Mouse (Mus musculus) intestine, embryonic 16.5 days (tissue): ENCODE measurements around the gene Ntn3. TPM values are rescaled to one million over a fixed set of nuclear protein-coding genes. Genes with fewer than 3 reads are reported as not detected.

ENCODE experiments used
- ATAC-seq: fragments of 200-750 bp; cut with Nextera tagmentation; 2 replicates; pipeline ENCODE4 v1.8.0; 2017; ENCODE audit warnings: moderate TSS enrichment, moderate library complexity
- H3K27ac ChIP-seq: fragments of 300-500 bp; sonication (generic); 2 replicates; pipeline ENCODE4 v1.5.1; 2014; ENCODE audit warnings: mild to moderate bottlenecking, low read length
- H3K27me3 ChIP-seq: fragments of 300-500 bp; sonication (generic); replicated peaks from 2 replicates; pipeline ENCODE4 v1.6.1; 2014; ENCODE audit warnings: low read length, control low read depth, mixed read lengths; ENCODE audit not compliant: control insufficient read depth, insufficient read depth
- H3K36me3 ChIP-seq: fragments of 300-500 bp; sonication (generic); 2 replicates; pipeline ENCODE4 v1.6.1; 2014; ENCODE audit warnings: low read length, control low read depth; ENCODE audit not compliant: control insufficient read depth, insufficient read depth
- H3K4me1 ChIP-seq: fragments of 300-500 bp; sonication (generic); 2 replicates; pipeline ENCODE4 v1.6.1; 2014; ENCODE audit warnings: low read length, control low read depth, mixed read lengths; ENCODE audit not compliant: control insufficient read depth, insufficient read depth
- H3K4me2 ChIP-seq: fragments of 300-500 bp; sonication (generic); 2 replicates; pipeline ENCODE4 v1.6.1; 2014; ENCODE audit warnings: low read depth, low read length, control low read depth
- H3K4me3 ChIP-seq: fragments of 300-500 bp; sonication (generic); 2 replicates; pipeline ENCODE4 v1.5.1; 2014; ENCODE audit warnings: mild to moderate bottlenecking, low read length
- H3K9ac ChIP-seq: fragments of 300-500 bp; sonication (generic); 2 replicates; pipeline ENCODE4 v1.6.1; 2014; ENCODE audit warnings: low read depth, low read length
- H3K9me3 ChIP-seq: fragments of 300-500 bp; sonication (generic); 2 replicates; pipeline ENCODE4 v1.6.1; 2016; ENCODE audit warnings: low read length, control low read depth; ENCODE audit not compliant: control insufficient read depth
- WGBS: fragments of 180-500 bp; shearing (Covaris S2); extraction: QIAGEN DNeasy Blood & Tissue Kit; methylation state at CpG from one replicate; pipeline ENCODE4 v1.1.7; 2014; 5-methylcytosine and 5-hydroxymethylcytosine counted together
- polyA plus RNA-seq: library from polyadenylated mRNA; unstranded; fragments of >200 nt; fragmentation: Nextera tagmentation; extraction: Ambion mirVana; gene quantifications from 2 replicates; pipeline ENCODE4 v1.2.1, GENCODE M21; 2015

Ntn3 gene
- polyA plus RNA-seq, 1 experiment from 2014 or later = 3.1 TPM

DNA sequence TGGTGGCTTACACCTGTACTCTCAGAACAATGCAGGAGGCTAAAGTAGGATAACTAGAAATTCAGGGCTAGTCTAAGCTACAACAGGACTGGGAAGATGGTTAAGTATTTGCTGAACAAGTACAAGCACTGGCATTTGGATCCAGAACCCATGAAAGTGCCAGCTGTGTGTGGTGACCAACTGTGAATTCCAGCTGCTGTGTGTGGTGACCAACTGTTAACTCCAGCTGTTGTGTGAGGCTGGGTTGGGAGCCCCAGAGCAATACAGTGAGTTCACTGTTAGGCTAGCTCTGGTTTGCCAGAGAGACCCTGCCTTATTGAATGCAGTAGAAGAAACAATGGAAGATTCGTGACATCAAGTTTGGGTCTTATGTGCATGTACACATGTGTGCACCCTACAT lies 27.1 kb upstream of the Ntn3 start:
- no peak overlapping the region for H3K27ac ChIP-seq
- no peaks in the 10 kb centered on the region for H3K27me3 ChIP-seq
- ATAC-seq = no peak
- no peaks in the 10 kb centered on the region for H3K4me1 ChIP-seq
- no peaks in the 10 kb centered on the region for H3K9me3 ChIP-seq
- peaks cover 41% of the 10 kb centered on the region for H3K36me3 ChIP-seq
- H3K9ac ChIP-seq = no peak overlapping the region
- no peak overlapping the region for H3K4me3 ChIP-seq
- no peak overlapping the region for H3K4me2 ChIP-seq
- 100% methylated on average over 1 of the region's 1 CpGs for WGBS

DNA sequence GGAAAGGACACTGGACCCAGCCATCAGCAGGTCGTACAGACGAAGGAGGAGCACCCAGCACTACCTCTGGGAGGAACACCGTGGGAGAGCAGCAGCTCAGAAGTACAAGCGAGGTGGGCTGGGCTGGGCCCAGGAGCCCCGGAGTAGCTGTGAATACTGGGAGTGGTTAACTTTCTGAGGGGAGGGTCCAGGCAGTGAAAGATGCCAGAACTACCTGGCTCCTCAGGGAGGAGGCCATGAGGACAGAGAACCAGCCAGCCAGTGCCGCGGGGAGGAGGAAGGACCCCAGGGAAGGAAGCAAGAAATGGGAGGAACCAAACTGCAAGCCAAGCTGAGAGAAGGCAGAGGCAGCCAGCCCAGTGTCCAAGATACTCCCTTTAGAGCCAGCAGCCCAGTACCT lies 18.6 kb upstream of the Ntn3 start:
- no peak for ATAC-seq
- Histone ChIP-seq H3K4me3 (no peak overlapping the region), H3K4me1 (no peaks in the 10 kb centered on the region), H3K9ac (no peak overlapping the region), H3K36me3 (peaks cover 32% of the 10 kb centered on the region), H3K9me3 (no peaks in the 10 kb centered on the region), H3K27ac (no peak overlapping the region), H3K4me2 (no peak overlapping the region), H3K27me3 (no peaks in the 10 kb centered on the region)
- WGBS = 85% methylated on average over 7 of the region's 7 CpGs

DNA sequence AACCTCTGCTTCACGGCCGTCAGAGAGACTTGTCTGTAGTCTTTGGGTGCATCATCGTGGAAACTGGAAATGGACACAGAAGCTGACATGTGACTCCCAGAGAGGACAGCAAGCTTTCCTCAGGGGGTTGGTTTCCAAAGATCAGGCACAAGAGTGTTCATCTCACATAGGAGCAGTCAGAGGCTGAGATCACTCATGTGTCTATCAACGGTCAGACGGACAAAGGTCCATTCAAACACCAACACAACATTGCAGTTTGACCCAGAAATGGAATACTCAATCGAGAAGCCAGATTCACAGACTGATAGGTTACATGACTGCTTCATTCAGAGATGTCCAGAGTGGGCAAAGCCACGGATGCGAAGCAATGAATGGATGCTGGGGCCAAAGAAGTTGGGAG lies 17.4 kb upstream of the Ntn3 start:
- Histone ChIP-seq H3K36me3 (peaks cover 31% of the 10 kb centered on the region), H3K4me3 (no peak overlapping the region), H3K4me2 (no peak overlapping the region), H3K9ac (no peak overlapping the region), H3K27ac (no peak overlapping the region), H3K4me1 (no peaks in the 10 kb centered on the region), H3K27me3 (no peaks in the 10 kb centered on the region), H3K9me3 (no peaks in the 10 kb centered on the region)
- 92% methylated on average over 8 of the region's 8 CpGs for WGBS
- no peak for ATAC-seq

DNA sequence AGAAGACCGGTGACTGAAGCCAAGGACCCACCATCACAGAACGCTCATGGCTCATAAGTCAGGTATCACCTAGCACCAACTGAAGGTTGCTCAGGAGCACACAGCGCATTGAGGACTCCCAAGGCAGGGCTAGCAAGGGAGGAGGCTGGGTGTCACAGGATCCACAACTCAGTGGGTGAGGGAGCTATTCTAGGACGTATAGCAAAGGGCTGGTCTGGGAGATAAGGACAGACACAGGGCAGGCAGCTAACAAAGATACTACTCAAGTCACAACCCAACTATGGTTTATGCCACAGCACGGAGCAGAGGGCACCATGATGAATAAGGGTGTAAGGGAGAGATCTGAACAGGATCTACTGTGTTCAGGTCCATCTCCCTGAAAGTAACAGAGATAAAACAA lies 16.5 kb upstream of the Ntn3 start:
- Histone ChIP-seq H3K4me1 (0 out of 2 replicates have a peak, but pooled peaks cover 2% of the 10 kb centered on the region), H3K36me3 (peaks cover 30% of the 10 kb centered on the region)
- 89% methylated on average over 5 of the region's 5 CpGs for WGBS

DNA sequence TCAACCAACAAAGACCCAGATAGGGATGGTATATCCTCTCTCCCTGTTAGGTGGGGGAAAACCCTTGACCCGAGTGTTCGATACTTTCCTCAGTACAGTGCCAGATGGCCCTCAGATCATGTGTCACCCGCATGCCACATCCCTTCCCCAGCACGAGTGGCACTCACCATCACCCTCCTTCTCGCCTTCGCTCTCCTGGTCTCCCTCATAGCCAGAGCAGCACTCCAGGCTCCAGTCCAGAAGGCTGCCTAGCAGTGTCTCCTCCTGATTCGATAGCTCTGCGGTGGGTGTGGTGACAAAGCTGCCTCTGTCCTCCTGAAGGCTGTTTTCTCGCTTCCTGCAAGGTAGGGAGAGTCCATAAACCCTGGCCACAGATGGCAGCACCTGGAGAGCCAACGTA lies 15.4 kb upstream of the Ntn3 start:
- Histone ChIP-seq H3K4me2 (no peak overlapping the region), H3K27me3 (no peaks in the 10 kb centered on the region), H3K36me3 (peaks cover 30% of the 10 kb centered on the region), H3K9me3 (no peaks in the 10 kb centered on the region), H3K4me1 (peaks cover 6% of the 10 kb centered on the region), H3K9ac (no peak overlapping the region), H3K27ac (no peak overlapping the region), H3K4me3 (no peak overlapping the region)
- 91% methylated on average over 10 of the region's 10 CpGs for WGBS
- no peak for ATAC-seq

More for the DNA sequence above, 16.5 kb upstream of the Ntn3 start:
- H3K27me3 ChIP-seq = no peaks in the 10 kb centered on the region
- no peak overlapping the region for H3K27ac ChIP-seq
- H3K4me3 ChIP-seq = no peak overlapping the region
- H3K9me3 ChIP-seq = no peaks in the 10 kb centered on the region
- H3K9ac ChIP-seq = no peak overlapping the region
- peak; percentile 47; the same call in 1 of the 2 replicates for ATAC-seq
- no peak overlapping the region for H3K4me2 ChIP-seq

DNA sequence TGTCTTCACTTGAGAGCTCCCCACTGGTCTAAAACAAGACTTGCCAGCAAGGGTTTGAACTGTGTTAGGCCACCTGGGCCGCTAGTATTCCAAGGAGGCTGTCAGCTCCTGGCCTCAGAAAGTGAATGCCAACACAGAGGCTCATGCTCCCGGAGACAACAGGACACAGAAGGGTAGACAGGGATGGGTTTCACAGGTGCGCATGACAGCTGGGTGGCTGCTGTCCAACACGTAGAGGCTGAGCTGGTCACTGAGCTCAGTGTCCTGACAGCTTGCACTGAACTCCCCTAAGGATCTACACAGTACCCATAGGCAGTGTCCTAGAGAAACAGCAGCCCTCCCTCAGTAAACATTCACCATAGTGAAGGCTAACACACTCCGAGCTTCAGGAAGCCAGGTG lies 14.2 kb upstream of the Ntn3 start:
- Histone ChIP-seq H3K4me2 (no peak overlapping the region), H3K36me3 (peaks cover 30% of the 10 kb centered on the region), H3K9me3 (no peaks in the 10 kb centered on the region), H3K27me3 (no peaks in the 10 kb centered on the region), H3K27ac (no peak overlapping the region), H3K9ac (no peak overlapping the region), H3K4me1 (peaks cover 10% of the 10 kb centered on the region), H3K4me3 (no peak overlapping the region)
- no peak for ATAC-seq
- 88% methylated on average over 5 of the region's 5 CpGs for WGBS

DNA sequence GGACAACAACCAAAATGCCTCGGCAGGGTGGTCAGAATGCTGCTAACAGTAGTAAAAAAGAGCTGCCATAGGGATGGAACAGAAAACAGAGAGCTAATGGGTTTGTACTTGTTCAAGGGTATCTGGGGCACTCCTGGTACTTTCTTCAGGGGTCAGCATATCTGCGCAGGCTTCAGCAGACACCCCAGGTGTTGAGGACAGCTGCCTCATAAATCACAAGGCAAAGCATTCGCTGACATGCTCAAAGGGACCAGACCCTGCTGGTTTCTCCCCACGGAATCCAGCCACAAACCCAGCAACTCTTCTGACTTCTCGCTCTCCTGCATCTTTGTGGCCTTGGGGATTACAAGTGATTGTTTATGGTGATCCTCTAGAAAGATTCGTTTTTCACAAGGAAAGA lies 13.3 kb upstream of the Ntn3 start:
- Histone ChIP-seq H3K27ac (no peak overlapping the region), H3K4me3 (no peak overlapping the region), H3K4me2 (no peak overlapping the region), H3K9me3 (no peaks in the 10 kb centered on the region), H3K9ac (no peak overlapping the region), H3K36me3 (peaks cover 26% of the 10 kb centered on the region), H3K27me3 (no peaks in the 10 kb centered on the region), H3K4me1 (peaks cover 10% of the 10 kb centered on the region)
- no peak for ATAC-seq
- 73% methylated on average over 6 of the region's 6 CpGs for WGBS

DNA sequence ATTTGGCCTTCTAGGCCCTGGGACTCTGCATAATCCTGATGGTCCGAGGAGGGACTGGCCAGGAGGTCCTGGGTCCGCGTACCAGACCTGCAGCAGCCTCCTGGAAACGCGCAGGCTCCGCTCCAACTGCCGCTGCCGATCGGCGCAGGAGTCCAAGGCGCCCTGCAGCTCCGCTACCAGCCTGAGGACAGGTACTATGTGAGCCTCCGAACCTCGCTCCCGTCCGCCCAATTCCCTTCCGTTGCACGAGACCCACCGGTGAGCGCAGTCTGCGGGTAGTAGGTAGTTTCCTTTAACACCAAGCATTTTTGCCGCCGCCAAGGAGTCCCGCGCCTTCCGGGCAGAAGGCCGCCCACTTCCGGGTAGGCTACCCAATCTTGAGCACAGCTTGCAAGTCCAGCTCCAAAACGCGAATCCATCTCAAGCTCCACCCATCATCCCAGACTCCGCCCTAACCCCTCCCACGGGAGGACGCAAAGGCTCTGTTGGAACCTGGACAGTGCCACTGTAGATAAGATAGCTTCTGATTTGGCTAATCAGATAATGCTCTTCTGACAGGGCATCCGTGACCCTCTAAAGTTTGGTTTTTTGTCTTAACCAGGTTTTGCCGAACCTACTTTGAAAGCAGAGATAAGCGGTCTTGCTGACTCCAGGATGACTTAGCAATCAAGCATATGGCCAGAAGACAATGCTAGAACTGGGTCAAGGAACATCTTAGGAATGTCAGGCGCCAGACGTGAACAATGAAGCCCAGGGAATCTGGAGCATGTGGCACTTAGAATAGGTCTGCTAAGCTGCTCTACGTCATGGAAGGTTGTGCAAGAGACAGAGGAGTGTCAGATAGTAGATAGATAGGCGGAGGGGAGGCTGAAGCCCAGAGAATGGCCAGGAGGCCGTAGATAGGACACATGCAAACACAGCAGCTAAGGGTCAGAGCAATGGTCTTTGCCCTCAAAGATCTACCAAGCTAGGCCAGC lies 11.4 kb upstream of the Ntn3 start, which contains the start of gene Tedc2:
Gene Tedc2, minus strand, starts transcription at position 417 of the 977 bp plus-strand sequence.
- 3% methylated on average over 41 of the region's 41 CpGs for WGBS
- Histone ChIP-seq H3K36me3 (peaks cover 17% of the 10 kb centered on the region), H3K9ac (peak within 1 kb of the TSS; percentile 86), H3K27ac (peak within 1 kb of the TSS; percentile 77), H3K4me1 (peaks cover 10% of the 10 kb centered on the region), H3K9me3 (no peaks in the 10 kb centered on the region), H3K4me3 (peak within 1 kb of the TSS; percentile 86), H3K4me2 (peak within 1 kb of the TSS; percentile 89), H3K27me3 (no peaks in the 10 kb centered on the region)
- ATAC-seq = peak; percentile 95

DNA sequence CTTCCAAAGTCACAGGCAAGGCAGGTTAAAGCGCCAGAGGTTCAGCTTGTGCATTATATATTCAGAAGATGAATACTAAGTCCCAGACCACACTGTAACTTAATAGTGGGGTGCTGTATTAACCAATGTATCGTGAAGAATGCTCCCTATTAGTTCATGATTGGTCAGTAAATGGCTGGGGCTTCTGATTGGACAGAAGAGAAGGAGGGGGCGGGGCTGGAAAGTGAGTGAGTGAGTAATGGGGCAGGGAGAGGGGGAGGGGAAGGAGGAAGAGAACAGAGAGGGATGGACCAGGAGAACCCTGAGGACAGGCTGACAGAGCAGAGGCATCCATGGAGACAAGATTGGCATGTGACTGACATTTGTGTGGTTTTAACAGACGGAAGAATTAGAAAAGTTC lies 7.5 kb upstream of the Ntn3 start:
- Histone ChIP-seq H3K4me2 (no peak overlapping the region), H3K9me3 (no peaks in the 10 kb centered on the region), H3K9ac (no peak overlapping the region), H3K4me1 (peaks cover 23% of the 10 kb centered on the region), H3K27me3 (no peaks in the 10 kb centered on the region), H3K4me3 (no peak overlapping the region), H3K27ac (no peak overlapping the region), H3K36me3 (no peaks in the 10 kb centered on the region)
- ATAC-seq = no peak
- WGBS = 75% methylated on average over 4 of the region's 4 CpGs
